Mouse (Mus musculus) layer of hippocampus, adult 11-12 months (tissue): Measurements from ENCODE around the gene Rnf5.

Experiments
- DNase-seq: peaks from one replicate; pipeline ENCODE4 v3.0.0; 2022; ENCODE audit warnings: low spot score

The Rnf5 gene

GRCm38 (mm10) chr17:34585877-34586771, 17.4 kb downstream of the Rnf5 start:
- DNase-seq, result no peak

GRCm38 (mm10) chr17:34585121-34585520, 18.4 kb downstream of the Rnf5 start:
- DNase-seq, result peak; percentile 52

GRCm38 (mm10) chr17:34583819-34584218, 19.7 kb downstream of the Rnf5 start:
- DNase-seq, result no peak

GRCm38 (mm10) chr17:34583397-34583796, 20.1 kb downstream of the Rnf5 start:
- no peak for DNase-seq

GRCm38 (mm10) chr17:34582528-34582927, 21.0 kb downstream of the Rnf5 start:
- DNase-seq, result no peak

GRCm38 (mm10) chr17:34578070-34578469, 25.4 kb downstream of the Rnf5 start:
- no peak for DNase-seq

GRCm38 (mm10) chr17:34576577-34576976, 26.9 kb downstream of the Rnf5 start:
- no peak for DNase-seq

GRCm38 (mm10) chr17:34572361-34572760, 31.1 kb downstream of the Rnf5 start:
- no peak for DNase-seq

GRCm38 (mm10) chr17:34571875-34572274, 31.6 kb downstream of the Rnf5 start:
- no peak for DNase-seq

GRCm38 (mm10) chr17:34569919-34570318, 33.6 kb downstream of the Rnf5 start:
- DNase-seq, result no peak

- DNase-seq, result no peak
Measured at GRCm38 (mm10) chr17:34568421-34568820, 35.1 kb downstream of the Rnf5 start.

- no peak for DNase-seq
Measured at GRCm38 (mm10) chr17:34567311-34567710, 36.2 kb downstream of the Rnf5 start.

GRCm38 (mm10) chr17:34564796-34565195, 38.7 kb downstream of the Rnf5 start:
- DNase-seq, result no peak

GRCm38 (mm10) chr17:34564003-34564421, 39.5 kb downstream of the Rnf5 start, which contains the start of gene Notch4:
Gene Notch4, plus strand, starts transcription at chr17:34564268.
- DNase-seq, result no peak

GRCm38 (mm10) chr17:34563354-34563753, 40.1 kb downstream of the Rnf5 start:
- DNase-seq, result no peak

- DNase-seq, result no peak
Measured at GRCm38 (mm10) chr17:34562595-34562994, 40.9 kb downstream of the Rnf5 start.

- no peak for DNase-seq
Measured at GRCm38 (mm10) chr17:34561200-34561599, 42.3 kb downstream of the Rnf5 start.

GRCm38 (mm10) chr17:34560438-34560837, 43.1 kb downstream of the Rnf5 start:
- no peak for DNase-seq

- DNase-seq, result no peak
Measured at GRCm38 (mm10) chr17:34559895-34560294, 43.6 kb downstream of the Rnf5 start.

GRCm38 (mm10) chr17:34559116-34559515, 44.4 kb downstream of the Rnf5 start:
- no peak for DNase-seq

- DNase-seq, result no peak
Measured at GRCm38 (mm10) chr17:34557411-34557810, 46.1 kb downstream of the Rnf5 start.

- DNase-seq, result no peak
Measured at GRCm38 (mm10) chr17:34556406-34556805, 47.1 kb downstream of the Rnf5 start.

- DNase-seq, result peak; percentile 81
Measured at GRCm38 (mm10) chr17:34555483-34555882, 48.0 kb downstream of the Rnf5 start.
